Mouse (Mus musculus): ENCODE measurements around the gene 9530053A07Rik.
"Not testable (repeated sequence)": the region's sequence is repeated elsewhere in the genome, so short reads cannot be mapped to it uniquely, and the experiment has no call there.

The 9530053A07Rik gene

DNA sequence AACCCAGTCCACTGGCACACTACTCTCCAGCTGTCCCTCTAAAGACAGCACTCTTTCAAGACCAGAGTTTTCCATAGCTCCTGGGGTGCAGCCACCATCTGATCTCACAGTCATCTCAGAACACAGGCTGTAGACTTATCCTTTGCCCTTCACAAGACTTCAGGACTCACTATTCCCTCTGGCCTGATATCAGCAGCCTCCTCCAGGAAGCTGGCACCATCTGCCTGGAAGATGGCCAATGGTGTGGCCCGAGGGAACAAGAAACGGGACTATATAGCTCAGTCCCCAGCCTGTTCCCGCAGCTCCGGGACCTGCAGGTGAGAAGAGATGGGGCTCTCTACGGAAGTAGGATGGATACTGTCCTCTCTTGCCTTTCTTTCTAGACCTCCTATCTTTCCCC lies at the start of gene 9530053A07Rik:
Gene 9530053A07Rik, plus strand, starts transcription at position 301 of the 400 bp plus-strand sequence.
- no peak for DNase-seq (ENCODE audit: low spot score in 2 of 2)

DNA sequence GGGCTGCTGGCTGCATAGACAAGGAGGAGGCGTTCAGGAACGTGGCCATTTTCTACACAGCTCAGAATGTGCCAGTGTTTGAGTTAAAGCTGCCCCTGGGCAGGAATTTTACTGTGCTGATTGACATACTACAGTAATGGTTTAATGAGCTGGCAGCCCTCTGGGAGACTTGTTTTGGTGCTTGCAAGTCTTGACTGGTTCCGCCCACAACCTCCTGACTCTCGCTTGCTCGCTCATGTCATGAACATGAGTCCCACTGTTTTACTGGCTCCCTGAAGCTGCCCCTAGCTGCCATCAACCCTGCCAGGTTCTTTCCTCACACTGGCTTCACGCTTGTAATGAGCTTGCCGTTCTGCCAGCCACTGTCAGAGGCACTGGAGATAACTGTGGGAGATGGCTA lies 45.1 kb upstream of the 9530053A07Rik start:
- DNase-seq (ENCODE audit: low spot score in 2 of 2): no peak

DNA sequence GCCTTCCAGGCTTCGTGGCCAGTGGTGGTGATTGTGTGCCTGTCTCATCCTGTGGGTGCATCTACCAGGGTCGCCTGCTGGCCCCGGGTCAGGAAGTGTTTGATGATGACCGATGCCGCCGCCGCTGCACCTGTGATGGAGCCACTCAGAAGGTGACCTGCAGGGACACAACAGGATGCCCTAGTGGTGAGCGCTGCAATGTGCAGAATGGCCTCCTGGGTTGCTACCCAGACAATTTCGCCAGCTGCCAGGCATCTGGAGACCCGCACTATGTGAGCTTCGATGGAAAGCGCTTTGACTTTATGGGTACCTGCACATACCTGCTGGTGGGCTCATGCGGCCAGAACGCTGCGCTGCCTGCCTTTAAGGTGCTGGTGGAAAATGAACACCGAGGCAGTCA lies 43.0 kb upstream of the 9530053A07Rik start:
- DNase-seq (ENCODE audit: low spot score in 2 of 2): no peak

DNA sequence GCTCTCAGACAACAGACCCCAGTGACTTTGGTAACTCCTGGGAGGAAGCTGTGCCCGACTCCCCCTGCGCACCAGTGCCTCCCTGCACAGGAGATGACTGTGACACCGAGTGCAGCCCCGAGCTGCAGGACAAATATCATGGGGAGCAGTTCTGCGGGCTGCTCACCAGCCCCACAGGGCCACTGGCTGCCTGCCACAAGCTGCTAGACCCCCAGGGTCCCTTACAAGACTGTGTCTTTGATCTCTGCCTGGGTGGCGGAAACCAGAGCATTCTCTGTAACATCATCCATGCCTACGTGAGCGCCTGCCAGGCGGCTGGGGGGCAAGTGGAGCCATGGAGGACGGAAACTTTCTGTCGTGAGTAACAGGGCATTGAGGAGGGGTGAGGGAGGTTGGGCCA lies 35.7 kb upstream of the 9530053A07Rik start:
- DNase-seq (ENCODE audit: low spot score in 2 of 2): no peak

DNA sequence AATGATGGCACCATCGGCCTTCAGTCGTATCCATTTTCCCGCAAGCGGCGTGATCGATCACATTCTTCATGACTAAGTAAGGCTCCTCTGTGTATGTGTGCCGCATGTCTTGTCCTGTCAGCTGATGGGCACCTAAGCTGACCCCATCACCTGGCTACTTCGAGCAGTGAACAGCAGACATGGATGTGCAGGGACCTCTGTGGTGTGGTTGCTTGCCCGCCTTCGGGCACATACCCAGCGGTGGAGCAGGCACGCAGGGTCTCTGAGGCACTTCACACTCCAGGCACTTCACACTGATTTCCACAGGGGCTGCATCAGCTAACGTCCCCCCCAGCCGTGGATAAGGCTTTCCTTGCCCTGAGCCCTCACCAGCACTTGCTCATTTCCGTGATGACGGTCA lies 30.2 kb upstream of the 9530053A07Rik start:
- no peak for DNase-seq (ENCODE audit: low spot score in 2 of 2)

DNA sequence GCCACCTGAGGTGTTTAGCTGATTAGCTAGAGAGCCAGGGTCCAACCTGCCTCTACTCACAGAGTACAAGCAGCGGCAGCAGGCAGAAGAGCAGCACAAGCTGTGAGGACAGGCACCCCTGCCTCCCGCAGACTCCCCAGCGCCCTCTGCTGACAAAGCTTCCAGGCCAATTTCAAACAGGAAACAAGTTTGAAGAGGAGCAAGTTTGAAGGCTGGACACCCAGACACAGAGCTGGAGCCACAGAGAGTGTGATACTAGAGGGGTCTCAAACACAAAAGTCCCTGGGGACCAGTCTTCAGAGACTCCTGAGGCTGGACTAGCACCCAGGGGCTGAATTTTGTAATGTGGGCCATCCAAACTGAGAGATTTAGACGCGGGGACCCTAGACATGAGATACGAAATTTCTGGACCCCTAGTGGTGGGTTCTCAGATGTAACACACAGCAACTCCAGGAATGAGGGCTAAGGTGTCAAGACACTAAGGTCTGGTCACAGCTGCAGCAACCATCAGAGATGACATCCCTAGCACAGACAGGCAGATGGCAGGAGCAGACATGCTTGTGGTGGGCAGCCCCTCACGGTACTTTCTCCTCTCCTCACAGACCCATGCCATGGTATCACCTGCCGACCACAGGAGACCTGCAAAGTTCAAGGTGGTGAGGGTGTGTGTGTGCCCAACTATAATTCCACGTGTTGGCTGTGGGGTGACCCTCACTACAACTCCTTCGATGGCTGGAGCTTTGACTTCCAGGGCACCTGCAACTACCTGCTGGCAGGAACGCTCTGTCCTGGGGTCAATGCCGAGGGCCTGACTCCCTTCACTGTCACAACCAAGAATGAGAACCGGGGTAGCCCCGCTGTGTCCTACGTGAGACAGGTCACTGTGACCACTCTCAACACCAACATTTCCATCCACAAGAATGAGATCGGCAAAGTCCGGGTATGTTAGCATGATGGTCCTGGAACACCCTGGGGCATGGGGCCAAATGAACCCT lies 28.4 kb upstream of the 9530053A07Rik start:
- DNase-seq (ENCODE audit: low spot score in 2 of 2): peak in 1 of 2 experiments; percentile 10

DNA sequence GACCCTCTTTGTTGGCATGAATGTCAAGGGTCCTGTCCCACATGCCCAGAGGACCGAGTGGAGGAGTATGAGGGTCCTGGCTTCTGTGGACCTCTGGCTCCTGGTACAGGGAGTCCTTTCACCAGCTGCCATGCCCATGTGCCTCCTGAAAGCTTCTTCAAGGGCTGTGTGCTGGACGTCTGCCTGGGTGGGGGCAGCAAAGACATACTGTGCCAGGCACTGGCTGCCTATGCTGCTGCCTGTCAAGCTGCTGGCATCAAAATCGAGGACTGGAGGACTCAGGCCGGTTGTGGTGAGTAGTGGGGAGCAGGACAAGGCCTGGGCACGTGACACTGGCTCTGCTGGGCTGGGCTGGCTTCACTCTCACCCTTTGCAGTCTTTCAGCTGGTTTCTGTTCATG lies 26.3 kb upstream of the 9530053A07Rik start:
- not testable (repeated sequence) for DNase-seq (ENCODE audit: low spot score in 2 of 2)

DNA sequence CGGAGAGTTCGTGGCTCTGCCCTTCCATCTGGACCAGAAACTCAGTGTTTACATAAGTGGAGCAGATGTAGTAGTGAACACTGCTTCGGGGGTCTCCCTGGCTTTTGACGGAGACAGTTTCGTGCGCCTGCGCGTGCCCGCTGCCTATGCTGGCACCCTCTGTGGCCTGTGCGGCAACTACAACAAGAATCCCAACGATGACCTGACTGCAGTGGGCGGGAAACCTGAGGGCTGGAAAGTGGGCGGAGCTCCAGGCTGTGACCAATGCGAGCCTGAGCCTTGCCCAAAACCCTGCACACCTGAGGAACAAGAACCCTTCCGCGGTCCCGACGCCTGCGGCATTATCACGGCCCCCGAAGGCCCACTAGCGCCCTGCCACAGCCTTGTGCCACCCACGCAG lies 24.6 kb upstream of the 9530053A07Rik start:
- DNase-seq (ENCODE audit: low spot score in 2 of 2): no peak

DNA sequence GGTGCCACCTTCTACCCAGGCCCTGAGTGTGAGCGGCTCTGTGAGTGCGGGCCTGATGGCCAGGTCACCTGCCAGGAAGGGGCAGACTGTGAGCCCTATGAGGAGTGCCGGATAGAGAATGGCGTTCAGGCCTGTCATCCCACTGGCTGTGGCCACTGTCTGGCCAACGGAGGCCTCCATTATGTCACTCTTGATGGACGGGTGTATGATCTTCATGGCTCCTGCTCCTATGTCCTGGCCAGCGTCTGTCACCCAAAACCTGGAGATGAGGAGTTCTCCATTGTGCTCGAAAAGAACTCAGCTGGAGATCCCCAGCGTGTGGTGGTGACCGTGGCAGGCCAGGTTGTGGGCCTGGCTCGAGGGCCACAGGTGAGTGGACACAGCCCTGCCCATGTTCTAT lies 23.0 kb upstream of the 9530053A07Rik start:
- no peak for DNase-seq (ENCODE audit: low spot score in 2 of 2)

DNA sequence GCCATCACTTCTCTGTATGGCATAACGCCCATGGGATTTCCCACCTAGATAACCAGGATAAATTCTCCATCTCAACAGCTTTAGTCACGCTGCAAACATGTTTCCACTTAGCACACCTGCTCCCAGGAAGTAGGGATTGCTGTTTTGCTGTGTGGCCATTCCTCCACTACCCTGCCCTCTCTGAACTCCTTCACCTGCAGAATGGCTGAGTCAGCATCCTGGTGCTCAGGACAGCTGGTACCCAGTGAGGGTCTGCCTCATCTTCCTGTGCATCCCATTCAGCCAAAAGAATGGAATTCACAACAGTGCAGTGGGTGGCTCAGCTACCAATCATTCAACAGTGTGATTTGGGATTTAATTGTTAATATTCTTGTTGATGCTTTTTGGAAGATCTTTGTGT lies 14.6 kb upstream of the 9530053A07Rik start:
- no peak for DNase-seq (ENCODE audit: low spot score in 2 of 2)

DNA sequence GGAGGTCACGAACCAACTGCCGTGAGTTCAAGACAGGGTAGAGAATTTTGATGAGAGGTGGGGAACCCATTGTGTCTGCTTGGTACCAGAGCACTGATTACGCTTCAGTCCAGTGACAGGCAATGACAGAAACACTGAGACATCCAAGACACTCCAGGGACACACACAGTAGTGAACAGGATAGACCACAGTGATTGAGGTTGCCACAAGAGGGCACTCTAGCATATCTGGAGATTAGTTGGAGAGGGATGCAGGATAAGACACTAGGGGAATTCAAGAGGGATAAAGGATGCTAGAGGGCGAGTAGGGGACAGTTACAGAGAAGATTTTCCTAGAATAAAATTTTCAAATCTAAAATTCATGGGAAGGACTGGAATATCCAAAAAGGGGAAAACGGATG lies 8.3 kb downstream of the 9530053A07Rik start:
- no peak for DNase-seq (ENCODE audit: low spot score in 2 of 2)

DNA sequence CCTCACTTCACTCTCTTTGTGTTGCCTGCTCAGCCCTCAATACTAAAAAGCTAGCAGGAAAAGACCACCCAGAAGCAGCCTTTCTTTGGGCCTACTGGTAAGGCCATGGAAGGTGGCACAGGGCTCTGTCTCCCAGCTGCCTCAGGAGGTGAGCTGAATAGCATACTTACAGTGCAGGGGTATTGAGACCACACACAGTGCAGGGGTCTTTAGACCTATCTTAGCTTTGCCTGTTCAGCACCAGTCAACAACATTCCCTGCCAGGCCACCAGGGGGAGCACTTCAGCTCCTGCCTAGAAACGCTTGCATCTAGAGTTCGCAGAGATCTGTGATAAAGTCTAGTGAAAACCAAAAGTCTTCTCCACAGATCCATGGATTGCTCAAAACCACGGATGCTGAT lies 19.0 kb downstream of the 9530053A07Rik start:
- DNase-seq (ENCODE audit: low spot score in 2 of 2): peak; percentile 24 to 58

DNA sequence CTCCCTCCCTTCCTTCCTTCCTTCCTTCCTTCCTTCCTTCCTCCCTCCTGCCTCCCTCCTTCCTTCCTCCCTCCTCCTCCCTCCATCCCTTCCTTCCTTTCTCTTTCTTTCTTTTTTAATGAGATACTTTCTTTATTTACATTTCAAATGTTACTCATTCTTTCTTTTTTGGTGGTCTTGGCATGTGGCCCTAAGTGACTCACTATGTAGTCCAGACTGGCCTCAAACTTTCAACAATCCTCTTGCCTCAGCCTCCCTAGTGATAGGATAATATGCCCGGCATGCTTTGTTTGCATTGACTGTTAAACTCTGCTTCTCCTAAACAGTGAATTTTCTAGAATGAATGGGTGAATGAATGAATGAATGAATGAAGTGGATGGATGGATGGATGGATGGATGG lies 20.6 kb downstream of the 9530053A07Rik start:
- DNase-seq (ENCODE audit: low spot score in 2 of 2): no peak

DNA sequence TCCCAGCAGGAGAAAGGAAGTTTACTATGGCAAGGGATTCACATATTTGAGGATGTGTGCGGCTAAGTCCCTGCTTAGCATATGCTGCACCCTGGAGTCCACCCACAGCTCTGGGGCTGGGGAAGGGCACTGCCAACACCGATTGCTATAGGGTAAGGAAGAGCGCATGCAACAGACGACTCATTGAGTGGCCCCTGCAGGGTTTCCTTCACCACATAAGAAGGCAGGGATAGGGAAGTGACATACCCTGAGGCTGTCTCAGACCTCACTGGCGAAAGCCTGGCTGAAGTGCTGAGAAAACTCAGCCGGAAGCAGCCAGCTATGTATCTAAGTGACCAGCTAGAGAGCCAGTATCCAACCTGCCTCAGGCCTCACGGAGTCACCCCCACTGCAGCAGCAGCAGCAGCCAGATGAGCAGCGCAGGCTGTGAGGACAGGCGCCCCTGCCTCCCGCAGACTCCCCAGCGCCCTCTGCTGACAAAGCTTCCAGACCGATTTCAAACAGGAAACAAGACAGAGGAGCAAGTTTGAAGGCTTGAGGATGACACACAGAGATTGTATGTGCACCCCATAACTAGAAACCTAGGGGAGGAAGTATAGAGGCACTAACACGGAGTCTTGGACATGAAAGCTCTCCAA lies 22.4 kb downstream of the 9530053A07Rik start:
- peak in 1 of 2 experiments; percentile 38 for DNase-seq (ENCODE audit: low spot score in 2 of 2)

DNA sequence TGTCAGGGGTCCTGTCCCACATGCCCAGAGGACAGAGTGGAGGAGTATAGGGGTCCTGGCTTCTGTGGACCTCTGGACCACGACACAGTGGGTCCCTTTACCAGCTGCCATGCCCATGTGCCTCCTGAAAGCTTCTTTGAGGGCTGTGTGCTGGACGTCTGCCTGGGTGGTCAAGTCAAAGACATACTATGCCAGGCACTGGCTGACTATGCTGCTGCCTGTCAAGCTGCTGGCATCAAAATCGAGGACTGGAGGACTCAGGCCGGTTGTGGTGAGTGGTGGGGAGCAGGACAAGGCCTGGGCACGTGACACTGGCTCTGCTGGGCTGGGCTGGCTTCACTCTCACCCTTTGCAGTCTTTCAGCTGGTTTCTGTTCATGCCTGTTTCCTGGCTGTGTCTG lies 24.3 kb downstream of the 9530053A07Rik start:
- not testable (repeated sequence) for DNase-seq (ENCODE audit: low spot score in 2 of 2)

DNA sequence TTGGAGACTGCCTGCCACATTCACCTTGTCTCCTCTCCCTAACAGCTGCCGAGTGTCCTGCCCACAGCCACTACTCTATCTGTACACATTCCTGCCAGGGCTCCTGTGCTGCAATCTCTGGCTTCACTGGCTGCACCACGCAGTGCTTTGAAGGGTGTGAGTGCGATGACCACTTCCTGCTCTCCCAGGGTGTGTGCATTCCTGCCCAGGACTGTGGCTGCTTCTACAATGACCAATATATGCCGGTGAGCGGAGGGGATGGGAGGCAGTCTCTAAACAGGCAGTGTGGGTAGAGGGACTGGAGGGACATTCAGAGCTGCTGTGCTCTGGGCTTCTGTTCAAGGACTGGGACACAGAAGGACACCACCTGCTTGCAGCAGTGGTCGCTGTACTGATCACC lies 30.0 kb downstream of the 9530053A07Rik start:
- DNase-seq (ENCODE audit: low spot score in 2 of 2): no peak

DNA sequence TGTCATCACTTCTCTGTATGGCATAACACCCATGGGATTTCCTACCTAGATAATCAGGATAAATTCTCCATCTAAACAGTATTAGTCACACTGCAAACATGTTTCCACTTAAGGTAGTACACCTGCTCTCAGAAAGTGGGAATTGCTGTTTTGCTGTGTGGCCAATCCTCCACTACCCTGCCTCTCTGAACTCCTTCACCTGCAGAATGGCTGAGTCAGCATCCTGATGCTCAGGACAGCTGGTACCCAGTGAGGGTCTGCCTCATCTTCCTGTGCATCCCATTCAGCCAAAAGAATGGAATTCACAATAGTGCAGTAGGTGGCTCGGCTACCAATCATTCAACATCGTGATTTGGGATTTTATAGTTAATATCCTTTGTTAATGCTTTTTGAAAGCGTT lies 30.6 kb downstream of the 9530053A07Rik start:
- no peak for DNase-seq (ENCODE audit: low spot score in 2 of 2)

DNA sequence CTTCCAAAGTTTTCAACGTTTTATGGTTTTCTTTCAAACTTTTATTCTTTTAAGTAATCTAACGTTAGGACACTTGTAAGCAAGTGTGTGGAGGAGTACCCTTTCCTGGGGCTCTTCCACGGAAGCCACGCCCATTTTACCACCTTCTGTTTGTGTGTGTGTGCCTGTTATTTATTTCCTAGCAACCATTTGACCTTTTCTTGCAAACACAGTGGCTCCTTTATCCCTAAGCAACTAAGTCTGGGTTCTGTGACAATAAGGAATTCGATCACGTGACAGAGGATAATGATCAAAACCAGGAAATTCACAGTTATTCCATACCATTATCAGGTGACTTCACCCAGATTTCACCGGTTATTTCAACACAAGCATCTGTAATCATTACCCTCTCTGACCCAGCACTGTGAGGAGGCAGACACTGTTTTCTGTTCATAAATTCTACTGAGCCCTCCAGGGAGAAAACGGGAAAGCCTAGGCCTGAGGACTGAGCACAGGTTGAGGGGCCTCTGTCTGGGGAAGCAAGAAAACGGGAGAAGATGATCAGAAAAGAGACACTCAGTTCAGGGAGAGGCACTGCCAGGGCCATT lies 32.0 kb downstream of the 9530053A07Rik start:
- DNase-seq (ENCODE audit: low spot score in 2 of 2): no peak

DNA sequence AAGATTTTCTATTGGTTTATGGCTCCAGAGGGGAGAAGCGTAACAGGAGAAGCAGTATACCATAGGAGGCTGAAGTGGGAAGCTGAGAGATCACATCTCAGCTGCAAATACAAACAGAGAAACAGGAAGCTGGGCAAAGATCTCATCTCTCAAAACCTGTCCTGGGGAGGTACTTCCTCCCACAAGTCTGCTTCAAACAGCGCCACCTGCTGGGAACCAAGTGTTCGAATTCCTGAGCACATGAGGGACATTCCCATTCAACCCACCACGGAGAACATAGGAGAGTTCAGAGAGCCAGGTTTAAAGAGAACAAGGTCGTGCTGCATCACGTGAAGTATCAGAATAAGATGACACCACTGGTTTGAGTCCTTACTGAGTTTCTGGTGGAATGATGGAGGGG lies 36.1 kb downstream of the 9530053A07Rik start:
- DNase-seq (ENCODE audit: low spot score in 2 of 2): no peak

DNA sequence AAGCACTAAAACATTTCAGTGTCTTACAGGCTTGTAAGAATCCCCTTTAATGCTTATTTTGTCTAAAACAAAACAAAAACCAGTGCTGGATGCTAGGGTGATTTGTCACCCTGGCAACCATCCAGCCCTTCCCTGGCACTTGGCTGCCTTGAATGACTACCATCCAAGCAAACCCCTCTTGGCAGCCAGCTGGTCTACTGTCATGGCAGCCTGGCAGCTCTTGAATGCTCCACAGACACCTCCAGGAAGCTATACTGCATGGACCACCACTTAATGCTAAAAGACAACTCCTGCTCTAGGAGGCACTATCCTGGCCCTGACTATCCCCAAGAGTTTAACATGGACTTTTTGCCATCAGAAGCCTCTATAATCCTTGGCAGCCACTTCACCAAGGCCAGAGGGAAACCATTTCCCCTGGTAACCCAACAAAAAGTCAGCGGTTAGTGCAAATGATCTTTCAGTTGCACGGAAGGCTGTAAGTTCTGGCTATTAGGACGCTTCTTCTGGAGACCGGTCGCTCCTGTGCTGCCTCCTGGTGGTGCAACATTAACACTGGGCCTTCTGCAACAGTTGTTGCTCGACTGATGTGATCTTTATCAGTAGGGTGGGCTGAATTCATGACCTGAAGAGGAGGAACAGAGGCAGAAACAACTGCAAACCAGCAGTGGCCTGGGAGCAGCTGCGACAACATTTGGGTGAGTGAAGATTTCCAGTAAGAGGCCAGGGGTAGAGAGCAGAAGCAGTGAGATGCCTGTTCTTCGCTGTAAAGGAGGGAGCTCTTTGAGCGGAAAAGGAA lies 39.3 kb downstream of the 9530053A07Rik start:
- peak; percentile 46 to 67 for DNase-seq (ENCODE audit: low spot score in 2 of 2)

DNA sequence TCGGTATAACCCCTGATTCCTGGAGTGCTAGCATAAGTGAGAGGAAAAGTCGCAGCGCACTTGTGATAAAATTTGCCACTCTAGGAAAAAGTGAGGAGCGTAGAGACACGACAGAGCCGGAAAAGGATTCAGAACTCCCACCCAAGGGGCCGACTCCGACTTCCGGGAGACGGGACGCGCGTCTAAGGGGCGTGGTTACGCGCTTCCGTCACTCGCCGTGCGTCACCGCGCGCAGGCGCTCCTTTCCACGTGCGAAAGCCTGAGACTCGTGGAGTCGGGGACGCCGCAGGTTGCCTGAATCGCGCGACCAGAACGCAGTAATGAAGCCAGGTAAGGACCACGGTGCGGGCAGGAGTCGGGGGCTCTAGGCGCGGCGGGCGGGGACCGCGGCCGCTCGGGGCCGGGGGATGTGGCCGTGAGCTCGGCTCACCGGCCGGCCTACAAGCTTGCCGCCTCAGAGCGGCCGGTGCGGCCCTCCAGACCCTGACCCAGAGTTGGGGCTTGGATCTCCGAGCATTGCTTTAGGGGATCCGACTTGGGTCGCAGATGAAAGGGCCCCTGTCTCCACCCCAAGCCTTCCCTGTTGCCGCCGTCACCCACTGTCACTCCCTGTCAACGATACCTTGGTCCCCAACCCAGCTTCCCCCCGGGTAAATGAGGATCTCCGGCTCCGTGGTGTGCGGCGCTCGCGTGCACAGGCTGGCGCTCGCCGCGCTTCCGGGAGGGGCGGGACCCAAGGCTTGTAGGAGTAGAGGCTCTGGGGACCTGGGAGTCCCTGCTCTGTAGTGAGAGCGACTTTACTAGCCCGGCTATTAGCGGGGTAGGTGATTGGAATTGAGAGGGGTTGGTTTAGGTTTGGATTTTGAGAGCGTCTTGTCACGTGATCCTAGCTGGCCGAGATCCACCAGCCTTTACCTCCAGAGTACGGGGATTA lies 40.5 kb downstream of the 9530053A07Rik start, which contains the start of gene Fbl:
Gene Fbl, plus strand, starts transcription at position 222 of the 934 bp plus-strand sequence.
- peak; percentile 74 to 87 for DNase-seq (ENCODE audit: low spot score in 2 of 2)
